In the genomic region with DNA sequence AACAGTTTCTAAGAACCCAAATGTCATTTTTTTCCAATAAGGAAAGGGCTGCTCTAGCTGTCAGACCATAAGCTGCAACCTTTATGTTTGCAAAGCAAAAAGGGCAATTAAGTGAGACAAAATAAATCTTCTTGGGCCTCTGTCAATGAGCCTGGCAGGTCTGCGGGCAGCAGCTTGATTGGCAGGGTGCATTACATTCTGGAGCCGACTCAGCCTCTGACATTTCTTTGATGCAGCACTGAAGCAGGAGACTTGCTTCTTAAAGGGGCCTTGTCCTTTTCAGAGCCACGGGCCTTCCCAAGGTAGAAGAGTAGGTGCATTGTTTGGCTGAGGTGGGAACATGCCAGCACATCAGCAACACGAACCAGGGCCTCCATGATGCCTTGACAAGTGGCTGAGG, we compare ENCODE assay signal across 14 mouse cellular contexts.
"Had no signal": no experiment of that assay in that cellular context is flagged by ENCODE, and none has a peak within 500 bp of the region (broad histone marks: within the 10 kb centered on the region; RNA-seq: fewer than 3 reads in every experiment).

No protein-coding gene starts in this region.

- H3K27me3 ChIP-seq: liver, embryonic 12.5 days; midbrain, embryonic 12.5 days had no signal

- H3K27ac ChIP-seq: kidney, postnatal 0 days; limb, embryonic 15.5 days; liver, embryonic 12.5 days; midbrain, embryonic 12.5 days; neural tube, embryonic 15.5 days had no signal

- ATAC-seq: liver, embryonic 12.5 days had no signal

- H3K4me1 ChIP-seq: liver, embryonic 12.5 days had no signal

- DNase-seq: kidney, adult 9 months; kidney, postnatal 4 days; left cerebral cortex, postnatal 4 days; lung, embryonic 14.5 days; lung, postnatal 10 days; lung, postnatal 4 days; right cerebral cortex, adult 18-20 months; right cerebral cortex, postnatal 25 days; thymus, postnatal 36 days had no signal

- H3K36me3 ChIP-seq: limb, embryonic 15.5 days; liver, embryonic 12.5 days; midbrain, embryonic 12.5 days; neural tube, embryonic 15.5 days had no signal

- H3K4me3 ChIP-seq: limb, embryonic 15.5 days; liver, embryonic 12.5 days; midbrain, embryonic 12.5 days; neural tube, embryonic 15.5 days had no signal

- H3K4me2 ChIP-seq: limb, embryonic 15.5 days; liver, embryonic 12.5 days; lung, embryonic 14.5 days; midbrain, embryonic 12.5 days; neural tube, embryonic 15.5 days had no signal

- H3K9ac ChIP-seq: limb, embryonic 15.5 days; liver, embryonic 12.5 days; lung, embryonic 14.5 days; midbrain, embryonic 12.5 days; neural tube, embryonic 15.5 days had no signal

- H3K9me3 ChIP-seq: limb, embryonic 15.5 days; liver, embryonic 12.5 days; midbrain, embryonic 12.5 days; neural tube, embryonic 15.5 days had no signal
